Comparison of ENCODE assay signal across 9 mouse cellular contexts in genomic region chr2:160739647-160740356, GRCm38 (mm10). TPM values are rescaled to one million over a fixed set of nuclear protein-coding genes. Genes with fewer than 3 reads are reported as not detected.
DNase-seq lines count a peak whose midpoint lies in the region; ATAC-seq and TF ChIP-seq lines count a peak whose summit lies in the region.
"Had no signal": no experiment of that assay in that cellular context is flagged by ENCODE, and none has a peak within 500 bp of the region (broad histone marks: within the 10 kb centered on the region; RNA-seq: fewer than 3 reads in every experiment).

No protein-coding gene starts in this region.

- no peak for TF ChIP-seq EP300 in CH12.LX (IDR thresholded peaks at IDR 0.05; ENCODE audit: low read length)

- H3K27ac ChIP-seq in heart, embryonic 15.5 days = peak overlapping the region; percentile 74
- H3K27ac ChIP-seq in CH12.LX (ENCODE audit: insufficient read depth, low read depth) = no peak overlapping the region
- H3K27ac ChIP-seq in forebrain, embryonic 15.5 days (replicated peaks) = peak overlapping the region; percentile 52
- H3K27ac ChIP-seq in kidney, embryonic 16.5 days (ENCODE audit: low read length) = peak overlapping the region; percentile 43

- H3K4me3 ChIP-seq in heart, embryonic 15.5 days = no peak overlapping the region
- H3K4me3 ChIP-seq in CH12.LX (replicated peaks in 1 of 3; ENCODE audit: low read depth in 2 of 3, low read length in 2 of 3, poor library complexity in 1 of 3) = no peak overlapping the region
- no peak overlapping the region for H3K4me3 ChIP-seq in forebrain, embryonic 15.5 days
- no peak overlapping the region for H3K4me3 ChIP-seq in kidney, embryonic 16.5 days (ENCODE audit: low read length)

- no peak for TF ChIP-seq RAD21 in CH12.LX (IDR thresholded peaks at IDR 0.05; ENCODE audit: low read depth, low read length)

- DNase-seq in heart, postnatal 36 days = no peak
- peak; percentile 27 for DNase-seq in CH12.LX (ENCODE audit: extremely low read depth)
- DNase-seq in layer of hippocampus, adult 18-20 months (ENCODE audit: low spot score in 2 of 2) = no peak
- no peak for DNase-seq in urinary bladder, postnatal 4 days (ENCODE audit: low spot score in 2 of 2)
- DNase-seq in right cerebral cortex, postnatal 36 days (ENCODE audit: low spot score in 2 of 2) = no peak
- DNase-seq: layer of hippocampus, adult 9-11 months had no signal

- H3K4me1 ChIP-seq in heart, embryonic 15.5 days (replicated peaks) = peaks cover 92% of the 10 kb centered on the region
- peaks cover 12 to 78% of the 10 kb centered on the region in 2 experiments for H3K4me1 ChIP-seq in CH12.LX (ENCODE audit: control insufficient read depth in 1 of 2, insufficient read depth in 2 of 2)
- peaks cover 70% of the 10 kb centered on the region for H3K4me1 ChIP-seq in forebrain, embryonic 15.5 days
- H3K4me1 ChIP-seq in kidney, embryonic 16.5 days (ENCODE audit: insufficient read depth, low read length) = peaks cover 55% of the 10 kb centered on the region

- H3K79me2 ChIP-seq in CH12.LX (replicated peaks; ENCODE audit: control insufficient read depth, extremely low read depth, insufficient read depth, poor library complexity, severe bottlenecking) = no peaks in the 10 kb centered on the region

- peaks cover 9% of the 10 kb centered on the region; the same call in 1 of the 2 replicates for H3K36me3 ChIP-seq in heart, embryonic 15.5 days
- H3K36me3 ChIP-seq in CH12.LX (replicated peaks in 1 of 2; ENCODE audit: control insufficient read depth in 1 of 2, insufficient read depth in 1 of 2, low read length in 1 of 2) = peaks cover 0 to 27% of the 10 kb centered on the region in 2 experiments
- H3K36me3 ChIP-seq in forebrain, embryonic 15.5 days = peaks cover 14% of the 10 kb centered on the region
- peaks cover 22% of the 10 kb centered on the region for H3K36me3 ChIP-seq in kidney, embryonic 16.5 days (ENCODE audit: insufficient read depth, low read length)

- in situ Hi-C loops in CH12.LX (cut with MboI; ENCODE audit: low pct_ligation_motif_present, low pct_unique_long_range_greater_than_20kb, low sequenced_read_pairs) = no loop called here

- intact Hi-C loops in heart, postnatal 36 days (cut with DNase I) = no loop called here

- no peak overlapping the region for H3K4me2 ChIP-seq in heart, embryonic 15.5 days
- no peak overlapping the region; the same call in 1 of the 2 replicates for H3K4me2 ChIP-seq in CH12.LX (ENCODE audit: insufficient read depth, low read depth, poor library complexity, severe bottlenecking)
- no peak overlapping the region for H3K4me2 ChIP-seq in forebrain, embryonic 15.5 days (replicated peaks)
- no peak overlapping the region for H3K4me2 ChIP-seq in kidney, embryonic 16.5 days (replicated peaks; ENCODE audit: low read depth, low read length)

- no peaks in the 10 kb centered on the region for H3K27me3 ChIP-seq in heart, embryonic 15.5 days
- no peaks in the 10 kb centered on the region for H3K27me3 ChIP-seq in CH12.LX (replicated peaks)
- no peaks in the 10 kb centered on the region for H3K27me3 ChIP-seq in forebrain, embryonic 15.5 days
- H3K27me3 ChIP-seq in kidney, embryonic 16.5 days (ENCODE audit: insufficient read depth, low read length) = no peaks in the 10 kb centered on the region

- 43% methylated on average over 2 of the region's 2 CpGs for WGBS in heart, embryonic 15.5 days
- 48% methylated on average over 2 of the region's 2 CpGs for WGBS in forebrain, embryonic 15.5 days
- WGBS in kidney, embryonic 16.5 days = 40% methylated on average over 2 of the region's 2 CpGs

- H3K9me3 ChIP-seq in heart, embryonic 15.5 days (replicated peaks) = no peaks in the 10 kb centered on the region
- H3K9me3 ChIP-seq in CH12.LX (replicated peaks; ENCODE audit: low read length) = peaks cover 2% of the 10 kb centered on the region
- H3K9me3 ChIP-seq in forebrain, embryonic 15.5 days = no peaks in the 10 kb centered on the region
- no peaks in the 10 kb centered on the region for H3K9me3 ChIP-seq in kidney, embryonic 16.5 days (ENCODE audit: low read length)

- no peak overlapping the region for H3K9ac ChIP-seq in heart, embryonic 15.5 days
- H3K9ac ChIP-seq in CH12.LX (ENCODE audit: insufficient read depth, low read depth) = no peak overlapping the region
- no peak overlapping the region for H3K9ac ChIP-seq in forebrain, embryonic 15.5 days (replicated peaks)
- H3K9ac ChIP-seq in kidney, embryonic 16.5 days (replicated peaks; ENCODE audit: low read length) = no peak overlapping the region

- TF ChIP-seq POLR2A in CH12.LX (IDR thresholded peaks at IDR 0.05; ENCODE audit: low read depth, low read length) = no peak

- TF ChIP-seq CTCF in CH12.LX (conservative IDR thresholded peaks at IDR 0.05 in 1 of 2, IDR thresholded peaks at IDR 0.05 in 1 of 2; ENCODE audit: low read depth in 2 of 2, low read length in 2 of 2) = no peak

- dilution Hi-C loops in CH12.LX (cut with MboI; ENCODE audit: extremely low pct_ligation_motif_present, extremely low pct_unique_long_range_greater_than_20kb, low sequenced_read_pairs) = no loop called here

- ATAC-seq in heart, embryonic 15.5 days (replicated peaks; ENCODE audit: insufficient number of reproducible peaks, insufficient read depth, low FRiP score, low read depth) = 0 out of 2 replicates have a peak, but pooled peaks have one; percentile 14
- ATAC-seq in forebrain, embryonic 15.5 days (replicated peaks) = no peak
- ATAC-seq in kidney, embryonic 16.5 days (ENCODE audit: low FRiP score, low TSS enrichment) = 0 out of 2 replicates have a peak, but pooled peaks have one; percentile 17

TF ChIP-seq in CH12.LX, 34 proteins besides CTCF, POLR2A, EP300 and RAD21:
- TF ChIP-seq SMC3 (IDR thresholded peaks at IDR 0.05; ENCODE audit: low read depth, low read length) = no peak
- TF ChIP-seq ZC3H11A (IDR thresholded peaks at IDR 0.05; ENCODE audit: low read depth, low read length) = no peak
- TF ChIP-seq CHD2 (IDR thresholded peaks at IDR 0.05; ENCODE audit: low read length) = no peak
- no peak for TF ChIP-seq ZMIZ1 (IDR thresholded peaks at IDR 0.05; ENCODE audit: low read depth, low read length)
- TF ChIP-seq CHD1 (IDR thresholded peaks at IDR 0.05; ENCODE audit: low read depth, low read length) = no peak
- TF ChIP-seq JUN (IDR thresholded peaks at IDR 0.05; ENCODE audit: insufficient read depth, low read depth, low read length) = no peak
- TF ChIP-seq GABPA (IDR thresholded peaks at IDR 0.05; ENCODE audit: insufficient replicate concordance, low read depth, low read length) = no peak

RNA-seq across cellular contexts. Expression of gene Plcg1, which starts 8.7 kb away (rescaled TPM):
- 25.3 and 32.7 TPM in 2 replicates for polyA plus RNA-seq in heart, embryonic 15.5 days (2015; fragmentation: Nextera tagmentation; extraction: Ambion mirVana)
- 10 to 100 TPM; 56.7 to 73.1 TPM for total RNA-seq in heart, postnatal 36 days (2021)
- total RNA-seq in CH12.LX (2012; rRNA removed) (16.9 and 28.1 TPM in 2 replicates), CH12.LX (2014; rRNA removed) (15.5 and 16.1 TPM in 2 replicates)
- 16.6 and 17.6 TPM in 2 replicates for polyA plus RNA-seq in CH12.LX (2012; ENCODE audit: insufficient read length, low read depth)
- polyA plus RNA-seq in forebrain, embryonic 15.5 days (2015; fragmentation: Nextera tagmentation; extraction: Ambion mirVana) = 80.5 and 82.2 TPM in 2 replicates
- polyA plus RNA-seq in kidney, embryonic 16.5 days (2015; fragmentation: Nextera tagmentation; extraction: Ambion mirVana) = 49.9 and 50.6 TPM in 2 replicates
- 10 to 100 TPM; 90.6 to 99.5 TPM for total RNA-seq in layer of hippocampus, adult 18-20 months (2021)
